Mouse (Mus musculus) embryonic fibroblast, embryonic 13.5 days (primary cell): ENCODE results near the gene Plk5.
A peak's percentile ranks its signal among the peaks of the same experiment; 100 is the strongest.

Experiments used
- CTCF ChIP-seq: IDR thresholded peaks from 2 replicates; pipeline ENCODE4 v1.5.1; 2011; ENCODE audit warnings: mild to moderate bottlenecking, control low read depth, low read length, moderate library complexity, borderline replicate concordance; ENCODE audit not compliant: insufficient read depth
- POLR2A ChIP-seq: IDR thresholded peaks from 2 replicates; pipeline ENCODE4 v1.6.1; 2011; ENCODE audit warnings: low read depth, mild to moderate bottlenecking, control low read depth, low read length, moderate library complexity

DNA sequence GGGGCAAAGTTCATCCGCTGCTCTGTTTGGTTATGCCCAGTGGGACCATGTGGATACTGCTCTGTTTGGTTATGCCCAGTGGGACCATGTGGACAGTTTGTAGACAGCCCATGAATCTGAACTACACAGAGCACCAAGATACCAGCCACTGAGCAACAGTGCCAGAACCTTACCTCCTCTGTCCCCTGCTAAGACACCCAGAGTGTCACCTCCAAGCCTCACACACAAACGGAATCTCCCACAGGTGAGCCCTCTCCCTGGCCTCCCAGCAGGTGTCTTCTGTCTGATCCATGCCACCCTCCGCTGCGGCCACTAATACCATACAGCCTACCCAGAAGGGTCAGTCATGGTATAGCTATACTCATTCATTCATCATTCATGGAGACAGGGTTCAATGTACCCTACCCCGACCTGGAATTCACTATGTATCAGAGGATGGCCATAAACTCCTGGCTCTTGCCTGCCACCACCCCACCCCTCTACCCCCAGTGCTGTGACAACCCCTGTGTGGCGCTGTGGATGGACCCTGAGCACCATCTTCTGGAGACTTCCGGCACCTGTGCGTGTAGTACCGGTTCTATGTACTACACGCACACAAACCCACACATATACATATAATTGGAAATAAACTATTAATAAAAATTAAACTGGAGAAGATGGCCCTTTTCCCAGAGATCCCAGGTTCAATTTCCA, 49.4 kb downstream of the Plk5 start:
- 0 out of 2 replicates have a peak, but pooled peaks have one; percentile 23 for TF ChIP-seq CTCF
- TF ChIP-seq POLR2A = no peak
